Mouse (Mus musculus) kidney, postnatal 25 days (tissue): ENCODE measurements around the gene Scnn1a.

Experiments used
- DNase-seq, 2 experiments: peaks; one replicate each; pipeline ENCODE4 v3.0.0; 2021; ENCODE audit warnings: mixed read lengths in 2 of 2

Gene Scnn1a

GRCm38 (mm10) chr6:125309406-125309805 lies 11.1 kb upstream of the Scnn1a start:
- peak; percentile 31 to 59 for DNase-seq

GRCm38 (mm10) chr6:125312171-125312570 lies 8.3 kb upstream of the Scnn1a start:
- no peak for DNase-seq

DNA sequence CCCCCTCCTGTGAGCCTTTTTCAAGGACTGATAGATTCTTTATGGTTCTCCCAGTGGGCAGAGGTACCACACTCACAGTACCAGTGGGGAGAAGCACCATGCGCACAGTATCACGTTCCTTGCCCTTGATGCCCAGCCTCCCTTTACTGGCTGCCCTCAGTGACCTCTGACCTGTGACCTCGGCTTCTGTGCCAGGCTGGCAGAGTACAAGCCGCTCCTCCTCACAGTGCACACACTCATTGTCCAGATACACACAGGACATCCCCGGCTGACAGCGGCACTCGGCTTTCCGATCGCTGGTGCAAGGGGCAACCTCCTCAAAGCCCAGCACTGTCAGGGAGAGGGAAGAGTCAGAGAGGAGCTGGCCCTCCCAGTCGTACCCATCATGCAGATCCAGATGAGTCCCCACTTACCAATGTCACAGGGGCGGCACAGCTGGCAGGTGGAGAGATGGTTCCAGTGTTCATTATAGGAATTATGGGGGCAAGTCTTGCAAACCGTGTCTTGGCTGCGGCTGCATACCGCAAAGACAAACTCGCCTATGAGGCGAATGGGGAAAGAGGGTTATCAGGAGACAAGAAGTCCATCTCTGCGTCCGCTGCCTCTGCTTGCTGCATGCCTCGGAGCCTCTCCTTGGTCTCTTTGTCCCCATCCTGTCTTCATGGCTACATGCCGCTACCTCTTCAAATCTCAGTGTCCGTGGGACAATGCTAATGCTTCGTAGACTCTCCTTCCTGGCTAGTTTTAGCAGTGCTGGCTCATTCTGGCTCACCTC lies 7.7 kb upstream of the Scnn1a start:
- peak; percentile 61 to 73 for DNase-seq

- peak; percentile 93 to 97 for DNase-seq
Observed at GRCm38 (mm10) chr6:125313546-125314230, 6.8 kb upstream of the Scnn1a start, which contains the start of gene Ltbr. TSS of gene Ltbr (minus strand) at chr6:125313885.

DNA sequence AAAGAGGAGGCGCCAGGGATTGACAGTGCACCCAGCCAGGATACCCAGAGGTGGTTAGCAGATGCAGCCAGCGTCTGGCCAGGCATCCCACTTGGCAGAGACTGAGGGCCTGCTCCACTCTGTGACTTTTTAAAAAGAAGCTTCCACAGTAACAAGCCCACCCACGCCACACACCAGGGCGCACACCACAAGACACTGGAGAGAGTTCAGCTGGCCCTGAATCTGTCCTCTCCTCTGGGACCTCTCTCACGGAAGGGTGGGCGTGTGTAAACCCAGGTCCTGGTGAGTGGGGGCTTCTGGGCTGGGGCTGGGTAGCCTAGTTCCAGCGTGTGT lies 6.3 kb upstream of the Scnn1a start:
- DNase-seq: peak in 1 of 2 experiments; percentile 60

GRCm38 (mm10) chr6:125314746-125315145 lies 5.7 kb upstream of the Scnn1a start:
- peak; percentile 40 to 76 for DNase-seq

DNA sequence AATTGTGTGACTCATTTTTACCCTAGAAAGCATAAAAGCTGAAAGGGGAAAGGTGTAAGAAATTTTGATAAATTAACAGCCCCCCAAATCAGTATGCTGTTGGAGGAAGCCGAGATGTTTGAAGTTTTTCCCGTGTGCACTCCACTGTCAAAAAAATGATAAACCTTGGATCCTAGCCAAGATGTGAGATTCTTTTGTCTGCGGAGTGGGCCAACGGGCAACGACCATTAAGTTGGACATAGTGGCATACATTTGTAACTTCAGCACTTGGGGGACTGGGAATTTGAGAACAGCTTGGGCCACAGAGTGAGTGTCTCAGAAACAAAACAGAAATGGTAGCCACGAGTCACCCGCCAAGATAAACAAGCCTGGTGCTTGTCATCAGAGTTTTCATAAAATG lies 3.4 kb upstream of the Scnn1a start:
- DNase-seq: no peak

DNA sequence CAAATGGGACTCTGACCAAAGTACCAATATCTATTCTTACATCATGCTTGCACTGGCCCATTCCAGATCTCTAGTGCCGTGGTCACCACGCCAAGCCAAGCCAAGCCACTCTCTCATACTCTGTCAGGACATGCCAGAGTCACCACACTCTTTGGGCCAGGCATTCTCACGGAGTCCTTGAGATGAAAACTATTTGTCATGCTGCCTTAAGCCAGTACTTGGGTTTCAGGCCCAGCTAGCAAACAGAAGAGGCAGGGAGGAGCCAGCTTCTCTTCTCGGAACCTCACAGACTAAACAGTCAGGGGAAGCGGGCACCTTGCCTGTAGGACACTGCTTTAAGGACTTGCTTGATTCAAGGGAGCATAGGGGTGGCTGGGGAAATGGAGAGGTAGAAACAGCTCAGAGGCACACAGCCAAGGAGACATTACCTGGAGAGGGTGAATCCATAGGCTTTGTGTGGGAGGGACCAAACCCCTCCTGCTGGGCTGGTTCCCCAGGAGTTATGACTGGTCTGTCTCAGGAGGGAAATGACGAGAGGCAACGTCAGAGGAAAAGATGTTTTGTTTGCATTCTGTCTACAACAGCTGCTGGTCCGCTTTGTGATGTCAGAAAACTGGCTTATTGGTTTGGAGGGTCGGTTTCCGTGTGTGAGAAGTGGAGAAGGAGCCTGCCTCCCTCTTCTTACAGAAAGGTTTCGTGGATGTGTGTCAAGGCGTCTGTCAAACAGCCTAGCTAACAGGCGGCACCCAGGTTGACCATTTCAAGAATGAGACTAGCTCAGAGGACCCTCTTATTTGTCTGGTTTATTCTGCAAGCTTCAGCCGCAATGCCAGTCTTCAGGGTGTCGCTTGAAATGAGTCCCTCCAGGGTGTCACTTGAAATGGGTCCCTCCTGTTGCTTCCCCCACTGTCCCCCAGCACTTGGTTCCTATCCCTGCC lies 1.2 kb upstream of the Scnn1a start:
- DNase-seq: peak in 1 of 2 experiments; percentile 51

- no peak for DNase-seq
Observed at GRCm38 (mm10) chr6:125319919-125320296, 551 bp upstream of the Scnn1a start.

GRCm38 (mm10) chr6:125321114-125321855 lies 826 bp downstream of the Scnn1a start:
- DNase-seq: peak; percentile 68 to 92

- DNase-seq: no peak
Observed at GRCm38 (mm10) chr6:125322794-125323193, 2.3 kb downstream of the Scnn1a start.

GRCm38 (mm10) chr6:125323547-125323946 lies 3.1 kb downstream of the Scnn1a start:
- no peak for DNase-seq

DNA sequence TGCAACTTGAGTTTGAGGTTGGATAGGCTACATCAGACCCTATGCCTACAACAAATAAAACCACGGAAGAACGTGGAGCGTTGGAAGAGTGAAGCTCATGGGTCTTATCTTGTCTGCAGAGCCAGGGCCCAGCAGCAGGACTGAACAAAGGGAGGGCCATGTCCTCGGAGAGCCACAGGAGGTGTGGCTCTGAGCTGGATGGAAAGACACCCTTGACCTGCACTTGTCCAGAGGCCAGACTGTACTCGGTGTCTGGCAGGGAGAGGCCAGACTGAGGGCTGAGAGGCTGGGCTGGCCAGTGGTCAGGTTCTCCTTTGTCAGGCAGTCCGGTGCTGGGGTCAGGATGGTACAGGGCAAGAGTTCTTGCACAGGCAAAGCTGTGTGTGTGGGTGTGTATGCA lies 4.9 kb downstream of the Scnn1a start:
- no peak for DNase-seq

GRCm38 (mm10) chr6:125328243-125328642 lies 7.8 kb downstream of the Scnn1a start:
- peak; percentile 75 to 77 for DNase-seq

GRCm38 (mm10) chr6:125330626-125331326 lies 10.3 kb downstream of the Scnn1a start:
- DNase-seq: peak; percentile 97

DNA sequence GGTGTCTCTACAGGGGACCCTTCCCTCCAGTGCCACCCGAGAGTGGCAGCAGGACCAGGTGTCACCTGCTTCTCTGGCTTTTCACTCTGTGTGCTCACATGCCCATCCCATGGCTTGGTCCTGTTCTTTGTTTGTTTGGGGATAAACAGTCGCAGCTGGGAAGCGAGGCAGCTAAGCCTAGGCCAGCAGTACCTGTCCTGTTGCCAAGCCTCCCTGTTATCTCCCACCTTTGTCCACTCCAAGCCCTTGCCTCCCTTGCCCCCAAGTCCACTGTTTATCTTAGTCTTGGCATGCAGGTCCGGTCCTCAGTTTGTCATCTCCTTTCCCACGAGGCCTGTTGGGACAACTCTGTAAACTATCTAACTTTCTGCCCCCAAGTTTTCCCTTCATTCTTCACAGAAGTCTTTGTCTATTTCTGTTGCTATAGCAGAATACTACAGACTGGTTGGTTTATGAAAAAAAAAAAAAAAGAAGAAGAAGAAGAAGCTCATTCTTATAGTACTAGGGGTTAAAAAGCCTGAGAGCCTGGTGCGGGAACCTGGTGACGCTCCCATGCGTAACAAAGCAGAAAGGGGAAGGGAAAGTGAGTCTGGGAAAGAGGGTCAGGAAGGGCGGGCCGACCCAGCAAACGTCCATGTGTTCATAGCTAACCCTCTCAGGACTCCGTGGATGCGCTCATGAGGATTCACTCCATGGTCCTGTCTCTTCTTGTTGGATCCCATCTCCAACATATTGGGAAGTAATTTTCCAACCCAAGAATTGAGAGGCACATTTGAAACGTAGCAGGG lies 12.8 kb downstream of the Scnn1a start:
- DNase-seq: peak in 1 of 2 experiments; percentile 22

GRCm38 (mm10) chr6:125334356-125334755 lies 13.9 kb downstream of the Scnn1a start:
- no peak for DNase-seq

DNA sequence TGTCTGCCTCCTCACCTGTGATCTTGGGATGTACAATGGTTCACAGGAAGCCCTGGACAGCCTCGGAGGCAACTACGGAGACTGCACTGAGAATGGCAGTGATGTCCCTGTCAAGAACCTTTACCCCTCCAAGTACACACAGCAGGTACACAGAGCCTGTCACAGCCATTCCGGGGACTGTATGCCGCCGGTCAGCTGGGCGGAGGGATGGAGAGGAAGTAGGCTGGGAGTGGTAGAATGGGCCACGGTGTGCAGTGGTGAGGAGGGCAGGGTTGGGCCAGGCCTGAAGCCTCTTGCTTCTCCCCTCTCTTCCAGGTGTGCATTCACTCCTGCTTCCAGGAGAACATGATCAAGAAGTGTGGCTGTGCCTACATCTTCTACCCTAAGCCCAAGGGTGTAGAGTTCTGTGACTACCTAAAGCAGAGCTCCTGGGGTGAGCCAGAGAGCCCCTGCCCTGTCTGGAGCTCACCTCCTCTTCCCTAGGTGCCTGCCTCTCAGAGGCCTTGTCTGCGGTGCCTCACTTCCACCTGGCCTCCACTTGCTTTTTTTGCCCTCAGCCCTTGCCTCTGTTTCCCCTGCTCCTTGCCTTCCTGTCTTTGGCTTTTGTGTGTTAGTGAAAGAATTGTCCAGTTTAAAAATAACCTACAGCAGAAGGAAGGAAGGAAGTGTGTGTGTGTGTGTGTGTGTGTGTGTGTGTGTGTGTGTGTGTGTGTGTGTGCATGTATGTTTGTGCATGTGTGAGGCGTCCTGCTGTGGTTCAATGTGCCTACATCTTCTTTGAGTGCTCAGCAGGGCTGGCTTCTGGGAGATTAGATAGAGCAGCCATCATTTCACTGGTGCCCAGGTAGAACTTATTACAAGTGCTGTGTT lies 18.6 kb downstream of the Scnn1a start:
- DNase-seq: no peak

GRCm38 (mm10) chr6:125340244-125340643 lies 19.8 kb downstream of the Scnn1a start:
- no peak for DNase-seq

GRCm38 (mm10) chr6:125342198-125342597 lies 21.7 kb downstream of the Scnn1a start:
- no peak for DNase-seq
